9 mouse cellular contexts compared by ENCODE assay signal in the genomic region with DNA sequence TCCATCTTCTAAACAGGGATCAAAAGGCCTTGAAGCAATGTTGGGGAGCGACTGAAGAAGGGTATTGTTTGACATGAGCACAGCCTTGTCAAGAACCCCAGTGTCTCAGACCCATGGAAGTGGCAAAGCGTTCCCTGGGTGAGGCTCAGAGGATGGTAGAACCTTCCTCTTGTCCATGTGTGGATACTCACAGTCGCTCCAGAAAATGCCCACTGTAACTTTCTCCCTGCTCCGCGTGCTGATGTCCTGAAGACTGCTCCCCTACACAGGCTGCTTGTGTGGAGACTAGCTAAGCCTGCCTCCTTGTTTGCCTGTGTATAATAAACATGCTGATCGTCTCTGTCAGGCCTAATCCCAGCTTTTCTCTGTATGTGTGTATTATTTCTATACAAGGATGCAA. TPM values are rescaled to one million over a fixed set of nuclear protein-coding genes. Genes with fewer than 3 reads are reported as not detected.
DNase-seq lines count a peak whose midpoint lies in the region; ATAC-seq and TF ChIP-seq lines count a peak whose summit lies in the region.
"Had no signal": no experiment of that assay in that cellular context is flagged by ENCODE, and none has a peak within 500 bp of the region (broad histone marks: within the 10 kb centered on the region; RNA-seq: fewer than 3 reads in every experiment).

No protein-coding gene starts in this region.

- ATAC-seq in embryonic facial prominence, embryonic 14.5 days (ENCODE audit: low read depth): no peak

- H3K4me3 ChIP-seq in heart, embryonic 10.5 days: no peak overlapping the region
- H3K4me3 ChIP-seq in liver, adult 2 months (ENCODE audit: insufficient read depth, low read depth, low read length): no peak overlapping the region
- no peak overlapping the region for H3K4me3 ChIP-seq in embryonic facial prominence, embryonic 14.5 days (ENCODE audit: low read depth, low read length)
- H3K4me3 ChIP-seq in myocyte: no peak overlapping the region

- no peaks in the 10 kb centered on the region for H3K27me3 ChIP-seq in heart, embryonic 10.5 days (ENCODE audit: insufficient read depth, poor library complexity, severe bottlenecking)
- no peaks in the 10 kb centered on the region for H3K27me3 ChIP-seq in liver, adult 2 months (ENCODE audit: control insufficient read depth, insufficient read depth, low read length)
- H3K27me3 ChIP-seq in embryonic facial prominence, embryonic 14.5 days (replicated peaks; ENCODE audit: control insufficient read depth, insufficient read depth, low read length): no peaks in the 10 kb centered on the region
- H3K27me3 ChIP-seq in myocyte (ENCODE audit: control insufficient read depth, insufficient read depth, insufficient read length): no peaks in the 10 kb centered on the region

- H3K36me3 ChIP-seq in heart, embryonic 10.5 days: no peaks in the 10 kb centered on the region
- H3K36me3 ChIP-seq in liver, adult 2 months (ENCODE audit: control insufficient read depth, insufficient read depth, low read length): no peaks in the 10 kb centered on the region
- no peaks in the 10 kb centered on the region for H3K36me3 ChIP-seq in embryonic facial prominence, embryonic 14.5 days (ENCODE audit: control insufficient read depth, insufficient read depth, low read length)
- no peaks in the 10 kb centered on the region for H3K36me3 ChIP-seq in myocyte (ENCODE audit: control insufficient read depth, insufficient read depth)

- H3K27ac ChIP-seq in heart, embryonic 10.5 days: peak overlapping the region; percentile 84
- peak overlapping the region; percentile 35; the same call in 1 of the 2 replicates for H3K27ac ChIP-seq in liver, adult 2 months (replicated peaks; ENCODE audit: insufficient read depth, low read depth, low read length)
- H3K27ac ChIP-seq in embryonic facial prominence, embryonic 14.5 days (replicated peaks; ENCODE audit: low read depth, low read length): peak overlapping the region; percentile 19

- H3ac ChIP-seq in myocyte (ENCODE audit: control insufficient read depth, insufficient read length): no peak overlapping the region

- WGBS in heart, embryonic 10.5 days: 63% methylated on average over 6 of the region's 6 CpGs
- 85% methylated on average over 6 of the region's 6 CpGs for WGBS in liver, adult 2 months
- 56% methylated on average over 6 of the region's 6 CpGs for WGBS in embryonic facial prominence, embryonic 14.5 days

- TF ChIP-seq CTCF in liver, adult 2 months (IDR thresholded peaks at IDR 0.05; ENCODE audit: low read depth, low read length): no peak

- H3K4me1 ChIP-seq in heart, embryonic 10.5 days: peaks cover 58% of the 10 kb centered on the region
- peaks cover 14% of the 10 kb centered on the region for H3K4me1 ChIP-seq in liver, adult 2 months (ENCODE audit: control insufficient read depth, insufficient read depth, low read length)
- peaks cover 35% of the 10 kb centered on the region for H3K4me1 ChIP-seq in embryonic facial prominence, embryonic 14.5 days (ENCODE audit: control insufficient read depth, insufficient read depth, low read length)

- no peak overlapping the region for H3K9ac ChIP-seq in liver, adult 2 months (ENCODE audit: low read depth, low read length)
- H3K9ac ChIP-seq in embryonic facial prominence, embryonic 14.5 days (ENCODE audit: low read depth, low read length): no peak overlapping the region

- peaks cover 11% of the 10 kb centered on the region; the same call in 1 of the 2 replicates for H3K79me2 ChIP-seq in liver, adult 2 months (ENCODE audit: control insufficient read depth, insufficient read depth, low read length)
- H3K79me2 ChIP-seq in myocyte (ENCODE audit: control insufficient read depth, insufficient read depth): peaks cover 60% of the 10 kb centered on the region

- no peak for DNase-seq in heart, embryonic 10.5 days (ENCODE audit: low spot score)
- DNase-seq in heart, adult 18-20 months: no peak
- DNase-seq in liver, adult 2 months (ENCODE audit: extremely low read depth, low read depth, low spot score): no peak
- no peak for DNase-seq in liver
- no peak for DNase-seq in embryonic facial prominence, embryonic 14.5 days (ENCODE audit: low spot score)
- DNase-seq in frontal cortex, postnatal 10 days (ENCODE audit: low spot score in 2 of 2): no peak
- no peak for DNase-seq in layer of hippocampus, adult 8-10 months (ENCODE audit: low spot score in 2 of 2)
- DNase-seq: B cell, adult 2 months had no signal

- no peaks in the 10 kb centered on the region for H3K9me3 ChIP-seq in heart, embryonic 10.5 days
- H3K9me3 ChIP-seq in embryonic facial prominence, embryonic 14.5 days (ENCODE audit: control insufficient read depth, low read length): no peaks in the 10 kb centered on the region

- H3K4me2 ChIP-seq in embryonic facial prominence, embryonic 14.5 days (ENCODE audit: low read depth, low read length): no peak overlapping the region
- peak overlapping the region; percentile 45 for H3K4me2 ChIP-seq in myocyte (ENCODE audit: low read depth)

- TF ChIP-seq POLR2A in liver, adult 2 months (IDR thresholded peaks at IDR 0.05; ENCODE audit: extremely low read depth, insufficient read depth, low read length): no peak
- TF ChIP-seq POLR2A in myocyte (IDR thresholded peaks at IDR 0.05; ENCODE audit: insufficient read length, low read depth): no peak

TF ChIP-seq in myocyte, 11 proteins besides CTCF, POLR2A, EP300 and RAD21:
- TF ChIP-seq TCF12 (IDR thresholded peaks at IDR 0.05; ENCODE audit: insufficient read depth, poor library complexity, severe bottlenecking) (no peak), REST (IDR thresholded peaks at IDR 0.05; ENCODE audit: insufficient read depth, insufficient read length) (no peak), USF1 (IDR thresholded peaks at IDR 0.05; ENCODE audit: low read depth) (no peak), MYOG (IDR thresholded peaks at IDR 0.05; ENCODE audit: control insufficient read depth in 1 of 3, insufficient read depth in 1 of 3, insufficient read length in 2 of 3, low read depth in 2 of 3) (no peak), TCF3 (IDR thresholded peaks at IDR 0.05; ENCODE audit: insufficient read length, low read depth) (no peak), SRF (IDR thresholded peaks at IDR 0.05; ENCODE audit: control insufficient read depth, insufficient read length, low read depth) (no peak), MYOD1 (IDR thresholded peaks at IDR 0.05; ENCODE audit: control insufficient read depth in 1 of 3, insufficient read length in 2 of 3, low read depth in 2 of 3) (no peak), POLR2AphosphoS2 (IDR thresholded peaks at IDR 0.05; ENCODE audit: insufficient read length, low read depth) (no peak), MAX (IDR thresholded peaks at IDR 0.05; ENCODE audit: low read depth) (no peak), E2F4 (IDR thresholded peaks at IDR 0.05; ENCODE audit: insufficient read depth) (no peak), CEBPB (IDR thresholded peaks at IDR 0.05; ENCODE audit: insufficient read depth, poor library complexity, severe bottlenecking) (no peak)

RNA-seq across cellular contexts. Expression of a gene that starts 27.1 kb away (rescaled TPM):
- 82.5 and 94.9 TPM in 2 replicates for polyA plus RNA-seq in heart, embryonic 10.5 days (2016; fragmentation: Nextera tagmentation; extraction: Ambion mirVana)
- total RNA-seq in heart, adult 18-20 months (2021): 10 to 100 TPM; 38.9 to 42.8 TPM
- 18.8 and 24.4 TPM in 2 replicates for total RNA-seq in liver, adult 2 months (2014; rRNA removed)
- 27.2 and 34.5 TPM in 2 replicates for polyA plus RNA-seq in liver, adult 2 months (2012; rRNA removed)
- 93.4 and 95.4 TPM in 2 replicates for polyA plus RNA-seq in embryonic facial prominence, embryonic 14.5 days (2014; fragmentation: Nextera tagmentation; extraction: Ambion mirVana)
- polyA plus RNA-seq in myocyte (2012; fragmentation: generic; extraction: Trizol): 78.3 TPM
- total RNA-seq in layer of hippocampus, adult 8-10 months (2022): 10 to 100 TPM; 46.5 to 50.9 (median 50.4) TPM

Comparison
In these comparisons a context has a peak if more than half of its experiments do, and no peak if none do; other contexts are left out.
1. H3K27ac ChIP-seq: peak in every context shown above with its lines; median percentile 84 in heart, embryonic 10.5 days; 35 in liver, adult 2 months; 19 in embryonic facial prominence, embryonic 14.5 days.